Mouse (Mus musculus) midbrain, embryonic 11.5 days (tissue): ENCODE measurements at regions not wholly inside any gene's neighbourhood (a gene's known extent, or its start where the extent isn't known, plus 50 kb on each side); places are given as distances from the start of the nearest gene placed in this dataset.
A peak's percentile ranks its signal among the peaks of the same experiment; 100 is the strongest.

Experiments
- ATAC-seq: fragments of 200-750 bp; cut with Nextera tagmentation; 2 replicates; pipeline ENCODE4 v1.8.0; 2017; ENCODE audit warnings: moderate TSS enrichment, moderate library complexity; ENCODE audit not compliant: low FRiP score
- DNase-seq: peaks from one replicate; pipeline ENCODE4 v3.0.0; 2015; ENCODE audit warnings: low spot score; ENCODE audit errors: missing footprints
- H3K27ac ChIP-seq: fragments of 300-500 bp; sonication (generic); 2 replicates; pipeline ENCODE4 v1.5.1; 2014; ENCODE audit warnings: low read depth, low read length
- H3K27me3 ChIP-seq: fragments of 300-500 bp; sonication (generic); 2 replicates; pipeline ENCODE4 v1.6.1; 2014; ENCODE audit warnings: mild to moderate bottlenecking, low read length, moderate library complexity, mixed read lengths; ENCODE audit not compliant: control insufficient read depth, insufficient read depth
- H3K36me3 ChIP-seq: fragments of 300-500 bp; sonication (generic); 2 replicates; pipeline ENCODE4 v1.6.1; 2014; ENCODE audit warnings: mild to moderate bottlenecking, low read length, moderate library complexity, mixed read lengths; ENCODE audit not compliant: control insufficient read depth, insufficient read depth
- H3K4me1 ChIP-seq: fragments of 300-500 bp; sonication (generic); 2 replicates; pipeline ENCODE4 v1.6.1; 2014; ENCODE audit warnings: low read length; ENCODE audit not compliant: control insufficient read depth, insufficient read depth
- H3K4me2 ChIP-seq: fragments of 300-500 bp; sonication (generic); 2 replicates; pipeline ENCODE4 v1.6.1; 2014; ENCODE audit warnings: mild to moderate bottlenecking, moderate library complexity
- H3K4me3 ChIP-seq: fragments of 300-500 bp; sonication (generic); 2 replicates; pipeline ENCODE4 v1.5.1; 2014; ENCODE audit warnings: low read depth, low read length
- H3K9ac ChIP-seq: fragments of 300-500 bp; sonication (generic); 2 replicates; pipeline ENCODE4 v1.6.1; 2014; ENCODE audit warnings: low read length
- H3K9me3 ChIP-seq: fragments of 300-500 bp; sonication (generic); 2 replicates; pipeline ENCODE4 v1.6.1; 2016; ENCODE audit warnings: low read length; ENCODE audit not compliant: control insufficient read depth
- WGBS: fragments of 180-500 bp; shearing (Covaris S2); extraction: QIAGEN DNeasy Blood & Tissue Kit; methylation state at CpG from one replicate; pipeline ENCODE4 v1.1.7; 2014; 5-methylcytosine and 5-hydroxymethylcytosine counted together

GRCm38 (mm10) chr2:173930606-173931177 is 145.4 kb upstream of the Stx16 start:
- 92% methylated on average over 17 of the region's 17 CpGs for WGBS
- no peak overlapping the region for H3K9ac ChIP-seq
- no peaks in the 10 kb centered on the region for H3K4me1 ChIP-seq
- DNase-seq (no peak), ATAC-seq (no peak)
- no peak overlapping the region for H3K4me2 ChIP-seq
- H3K9me3 ChIP-seq, result no peaks in the 10 kb centered on the region
- H3K27ac ChIP-seq, result no peak overlapping the region
- no peaks in the 10 kb centered on the region for H3K36me3 ChIP-seq
- H3K27me3 ChIP-seq, result no peaks in the 10 kb centered on the region
- H3K4me3 ChIP-seq, result no peak overlapping the region

- 85% methylated on average over 5 of the region's 5 CpGs for WGBS
- Histone ChIP-seq H3K36me3 (no peaks in the 10 kb centered on the region), H3K4me3 (no peak overlapping the region), H3K4me1 (no peaks in the 10 kb centered on the region), H3K4me2 (no peak overlapping the region), H3K9ac (no peak overlapping the region), H3K27me3 (no peaks in the 10 kb centered on the region), H3K9me3 (no peaks in the 10 kb centered on the region), H3K27ac (no peak overlapping the region)
- ATAC-seq (no peak), DNase-seq (no peak)
Observed at GRCm38 (mm10) chr2:173935706-173936105, 140.4 kb upstream of the Stx16 start.

DNA sequence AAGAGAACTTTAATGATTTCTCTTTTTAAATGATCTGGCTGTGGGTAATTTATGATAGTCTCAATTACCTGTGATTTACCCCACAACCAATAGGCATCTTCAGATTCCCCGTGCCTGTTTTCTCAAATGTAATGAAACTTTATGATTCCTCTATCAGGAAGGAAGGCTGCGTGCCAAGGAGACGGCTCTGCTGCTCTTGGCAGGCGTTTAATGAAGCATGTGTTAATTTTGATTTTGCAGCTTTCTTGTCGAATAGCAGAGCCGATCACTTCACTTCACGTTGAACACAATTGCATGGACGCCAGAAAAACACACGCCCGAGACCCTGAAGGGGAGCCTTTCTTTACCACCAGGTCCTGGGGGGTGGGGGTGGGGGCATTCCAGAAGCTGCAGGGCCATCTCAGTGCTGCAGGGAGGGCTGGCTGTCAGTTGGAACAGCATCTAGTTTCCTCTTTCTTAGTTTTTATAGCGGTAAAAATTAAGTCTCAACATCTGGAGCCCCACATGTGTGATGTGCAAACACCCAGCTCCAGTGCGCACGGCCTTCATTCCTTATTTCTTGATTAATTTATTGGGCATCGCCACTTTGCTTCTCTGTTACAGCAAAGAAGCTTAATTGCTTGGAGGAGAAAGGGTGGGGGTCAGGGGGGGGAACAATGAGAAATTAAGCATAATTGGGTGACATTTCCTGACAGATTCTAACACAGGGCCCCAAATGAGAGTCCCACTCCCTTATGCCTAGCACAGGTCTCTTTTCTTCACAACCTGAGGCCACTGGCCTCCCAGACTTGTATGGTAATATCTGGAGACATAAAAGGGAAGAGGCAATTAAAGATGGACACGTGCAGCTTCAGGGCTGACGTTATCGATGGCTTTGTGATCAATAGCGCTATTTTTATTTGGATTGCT is 138.3 kb upstream of the Stx16 start:
- ATAC-seq, result peak; percentile 57; the same call in 1 of the 2 replicates
- Histone ChIP-seq H3K9me3 (no peaks in the 10 kb centered on the region), H3K27ac (no peak overlapping the region; the same call in 1 of the 2 replicates), H3K36me3 (no peaks in the 10 kb centered on the region), H3K27me3 (no peaks in the 10 kb centered on the region), H3K4me2 (no peak overlapping the region), H3K4me1 (no peaks in the 10 kb centered on the region), H3K9ac (no peak overlapping the region), H3K4me3 (no peak overlapping the region)
- WGBS, result 80% methylated on average over 18 of the region's 18 CpGs
- DNase-seq, result no peak

GRCm38 (mm10) chr2:173938440-173938787 is 137.7 kb upstream of the Stx16 start:
- Histone ChIP-seq H3K9me3 (no peaks in the 10 kb centered on the region), H3K27me3 (no peaks in the 10 kb centered on the region), H3K4me1 (no peaks in the 10 kb centered on the region), H3K4me3 (no peak overlapping the region), H3K9ac (no peak overlapping the region), H3K36me3 (no peaks in the 10 kb centered on the region), H3K27ac (peak overlapping the region; percentile 17; the same call in 1 of the 2 replicates), H3K4me2 (no peak overlapping the region)
- DNase-seq (no peak), ATAC-seq (peak; percentile 47)
- 79% methylated on average over 11 of the region's 11 CpGs for WGBS

GRCm38 (mm10) chr2:173945441-173945840 is 130.7 kb upstream of the Stx16 start:
- Histone ChIP-seq H3K9me3 (peaks cover 13% of the 10 kb centered on the region), H3K4me3 (no peak overlapping the region), H3K27ac (no peak overlapping the region), H3K36me3 (no peaks in the 10 kb centered on the region), H3K4me2 (no peak overlapping the region), H3K4me1 (no peaks in the 10 kb centered on the region), H3K9ac (no peak overlapping the region), H3K27me3 (no peaks in the 10 kb centered on the region)
- WGBS, result 91% methylated on average over 5 of the region's 5 CpGs
- no peak for ATAC-seq
- no peak for DNase-seq

DNA sequence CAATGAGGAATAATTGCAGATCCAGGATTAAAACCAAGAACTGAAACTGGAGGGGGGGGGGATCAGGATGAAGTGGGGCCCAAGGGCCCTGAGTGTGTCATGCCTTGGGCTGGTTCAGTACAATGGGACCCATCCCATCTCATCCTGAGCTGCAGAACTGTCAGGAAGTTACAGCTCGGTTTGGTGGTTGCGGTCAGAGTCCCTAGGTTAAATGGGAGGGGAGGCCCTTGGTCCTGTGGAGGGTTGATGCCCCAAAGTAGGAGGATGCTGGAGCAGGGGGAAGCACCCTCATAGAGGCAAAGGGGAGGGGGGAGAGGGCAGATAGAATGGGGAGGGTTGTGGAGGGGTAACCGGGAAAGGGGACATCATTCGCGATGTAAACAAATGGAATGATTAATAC is 127.5 kb upstream of the Stx16 start:
- no peak overlapping the region for H3K4me2 ChIP-seq
- WGBS, result 86% methylated on average over 5 of the region's 5 CpGs
- no peak overlapping the region for H3K9ac ChIP-seq
- no peak overlapping the region for H3K27ac ChIP-seq
- H3K27me3 ChIP-seq, result no peaks in the 10 kb centered on the region
- H3K36me3 ChIP-seq, result no peaks in the 10 kb centered on the region
- H3K4me3 ChIP-seq, result no peak overlapping the region
- peaks cover 13% of the 10 kb centered on the region for H3K9me3 ChIP-seq
- H3K4me1 ChIP-seq, result no peaks in the 10 kb centered on the region
- DNase-seq, result no peak
- no peak for ATAC-seq

- ATAC-seq (no peak), DNase-seq (no peak)
- 39% methylated on average over 10 of the region's 10 CpGs for WGBS
- Histone ChIP-seq H3K4me2 (no peak overlapping the region), H3K27me3 (no peaks in the 10 kb centered on the region), H3K4me3 (no peak overlapping the region), H3K4me1 (no peaks in the 10 kb centered on the region), H3K9ac (no peak overlapping the region), H3K27ac (no peak overlapping the region), H3K36me3 (no peaks in the 10 kb centered on the region), H3K9me3 (peaks cover 6% of the 10 kb centered on the region)
Observed at GRCm38 (mm10) chr2:173950164-173950891, 125.8 kb upstream of the Stx16 start.

GRCm38 (mm10) chr2:173966111-173966510 is 110.0 kb upstream of the Stx16 start:
- Histone ChIP-seq H3K4me3 (no peak overlapping the region), H3K9me3 (no peaks in the 10 kb centered on the region), H3K27ac (no peak overlapping the region), H3K9ac (no peak overlapping the region), H3K4me1 (no peaks in the 10 kb centered on the region), H3K27me3 (no peaks in the 10 kb centered on the region), H3K36me3 (no peaks in the 10 kb centered on the region), H3K4me2 (no peak overlapping the region)
- DNase-seq (no peak), ATAC-seq (no peak)
- WGBS, result 66% methylated on average over 5 of the region's 5 CpGs

GRCm38 (mm10) chr2:173970789-173971188 is 105.3 kb upstream of the Stx16 start:
- no peaks in the 10 kb centered on the region for H3K27me3 ChIP-seq
- H3K27ac ChIP-seq, result no peak overlapping the region
- DNase-seq (no peak), ATAC-seq (no peak)
- no peak overlapping the region for H3K4me3 ChIP-seq
- no peak overlapping the region for H3K9ac ChIP-seq
- WGBS, result 56% methylated on average over 1 of the region's 1 CpGs
- H3K4me2 ChIP-seq, result no peak overlapping the region
- no peaks in the 10 kb centered on the region for H3K36me3 ChIP-seq
- H3K9me3 ChIP-seq, result peaks cover 4% of the 10 kb centered on the region; the same call in 1 of the 2 replicates
- H3K4me1 ChIP-seq, result no peaks in the 10 kb centered on the region
